Mouse (Mus musculus): ENCODE data around the gene Vwc2l.

The Vwc2l gene

DNA sequence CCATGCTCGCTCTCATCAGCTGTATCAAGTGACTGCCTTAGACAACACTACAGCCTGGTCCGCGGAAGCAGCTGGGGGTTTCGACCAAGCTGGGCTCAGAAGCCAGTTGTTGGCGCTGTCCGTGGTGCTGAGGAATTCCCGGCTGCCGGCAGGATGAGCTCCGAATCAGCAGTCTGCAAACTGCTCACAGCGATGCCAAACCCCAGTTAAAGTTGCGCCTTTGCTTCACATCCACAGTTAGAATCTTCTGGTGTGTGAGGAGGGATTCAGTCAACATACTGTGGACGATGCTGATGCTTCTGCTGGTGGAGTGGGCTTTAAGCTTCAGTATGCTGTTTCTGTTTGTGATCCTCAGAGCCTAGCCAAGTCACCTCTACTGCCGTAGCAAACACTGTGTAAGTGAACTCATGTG lies at the start of gene Vwc2l:
Gene Vwc2l (plus strand): TSS at position 61 of the 412 bp plus-strand sequence.
- DNase-seq (ENCODE audit: low spot score), result peak; percentile 85

GRCm38 (mm10) chr1:70692529-70692928 lies 33.0 kb upstream of the Vwc2l start:
- no peak for DNase-seq (ENCODE audit: low spot score)

DNA sequence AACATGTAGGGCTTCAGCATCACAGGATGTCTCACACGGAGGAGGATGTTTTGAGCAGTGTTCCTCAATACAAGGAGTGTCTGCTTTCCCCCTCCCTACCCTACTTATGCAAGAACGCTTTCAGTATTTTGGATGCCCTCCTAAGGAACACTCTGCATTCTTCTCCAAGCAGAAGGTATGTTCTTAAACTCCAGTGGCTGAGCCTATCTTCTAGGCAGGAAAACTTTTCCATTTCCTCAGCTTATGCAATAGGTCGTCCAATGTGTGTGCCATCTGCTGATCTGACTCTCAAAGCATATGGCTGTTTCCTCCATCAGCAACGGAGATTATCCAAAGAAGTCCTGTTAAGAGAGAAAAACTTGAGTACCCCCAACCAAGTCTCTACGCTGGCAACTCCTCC lies 25.2 kb upstream of the Vwc2l start:
- DNase-seq (ENCODE audit: low spot score), result no peak

- DNase-seq (ENCODE audit: low spot score), result no peak
Measured at GRCm38 (mm10) chr1:70703934-70704333, 21.6 kb upstream of the Vwc2l start.

DNA sequence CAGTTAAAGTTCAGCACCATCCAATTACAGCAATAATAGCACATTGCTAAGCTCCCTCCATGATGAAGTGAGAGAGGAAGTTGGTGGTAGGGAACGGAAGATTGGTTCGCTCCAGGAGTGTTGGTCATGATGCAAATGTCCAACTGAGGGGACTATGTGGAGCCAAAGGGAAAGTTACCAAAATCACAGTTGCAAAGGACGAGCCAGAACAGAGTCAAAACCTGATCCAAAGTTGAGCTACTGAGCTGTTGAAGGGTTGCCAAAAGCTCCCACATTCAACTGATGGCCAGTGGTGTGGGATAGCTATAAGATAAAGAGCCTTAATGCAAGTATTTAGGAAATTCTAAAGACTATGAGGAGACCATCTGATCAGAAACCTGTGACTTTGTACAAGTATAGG lies 19.7 kb upstream of the Vwc2l start:
- DNase-seq (ENCODE audit: low spot score), result no peak

- no peak for DNase-seq (ENCODE audit: low spot score)
Measured at GRCm38 (mm10) chr1:70725045-70725444, 470 bp upstream of the Vwc2l start.

- no peak for DNase-seq (ENCODE audit: low spot score)
Measured at GRCm38 (mm10) chr1:70787146-70787545, 61.6 kb downstream of the Vwc2l start.

DNA sequence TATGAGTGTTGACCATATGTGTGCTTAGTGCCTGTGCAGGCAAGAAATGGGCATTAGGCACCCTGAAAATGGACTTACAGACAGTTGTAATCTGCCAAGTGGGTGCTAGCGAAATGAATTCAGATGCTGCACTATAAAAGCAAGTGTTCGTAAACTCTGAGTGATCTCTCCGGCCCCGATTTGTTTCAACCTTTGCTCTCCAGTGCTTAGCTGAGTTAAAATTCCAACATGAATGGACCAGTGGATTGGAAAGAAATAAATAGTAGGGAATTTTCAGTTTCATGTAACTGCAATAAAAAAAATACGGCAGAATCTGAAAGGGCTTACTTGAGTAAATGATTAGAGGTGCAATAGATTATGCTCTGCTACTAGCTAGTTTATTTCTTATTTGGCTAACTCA lies 66.1 kb downstream of the Vwc2l start:
- DNase-seq (ENCODE audit: low spot score), result no peak

- DNase-seq (ENCODE audit: low spot score), result no peak
Measured at GRCm38 (mm10) chr1:70795094-70795493, 69.6 kb downstream of the Vwc2l start.

GRCm38 (mm10) chr1:70803401-70803800 lies 77.9 kb downstream of the Vwc2l start:
- no peak for DNase-seq (ENCODE audit: low spot score)

- DNase-seq (ENCODE audit: low spot score), result no peak
Measured at GRCm38 (mm10) chr1:70823111-70823510, 97.6 kb downstream of the Vwc2l start.

DNA sequence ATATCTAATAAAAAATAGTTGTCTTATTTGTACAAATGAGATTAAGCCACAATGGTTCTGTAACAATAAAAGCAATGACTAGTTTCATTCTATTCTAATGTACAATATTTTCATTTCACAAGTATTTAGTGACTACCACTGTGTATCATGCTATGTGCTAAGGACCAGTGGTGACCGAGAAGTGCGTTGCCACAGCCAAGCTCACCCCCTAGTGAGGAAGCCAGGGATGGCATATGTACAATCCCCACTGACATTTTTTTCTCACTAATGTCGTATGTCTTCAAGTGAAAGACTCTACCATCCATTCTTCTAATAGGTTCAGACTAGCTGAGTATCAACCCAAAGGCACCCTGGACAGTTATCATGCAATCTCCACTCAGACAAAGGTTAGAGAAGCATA lies 107.7 kb downstream of the Vwc2l start:
- peak; percentile 2 for DNase-seq (ENCODE audit: low spot score)

- no peak for DNase-seq (ENCODE audit: low spot score)
Measured at GRCm38 (mm10) chr1:70842222-70842621, 116.7 kb downstream of the Vwc2l start.

GRCm38 (mm10) chr1:70845276-70845675 lies 119.8 kb downstream of the Vwc2l start:
- DNase-seq (ENCODE audit: low spot score), result no peak

- DNase-seq (ENCODE audit: low spot score), result no peak
Measured at GRCm38 (mm10) chr1:70851633-70852390, 126.3 kb downstream of the Vwc2l start.

DNA sequence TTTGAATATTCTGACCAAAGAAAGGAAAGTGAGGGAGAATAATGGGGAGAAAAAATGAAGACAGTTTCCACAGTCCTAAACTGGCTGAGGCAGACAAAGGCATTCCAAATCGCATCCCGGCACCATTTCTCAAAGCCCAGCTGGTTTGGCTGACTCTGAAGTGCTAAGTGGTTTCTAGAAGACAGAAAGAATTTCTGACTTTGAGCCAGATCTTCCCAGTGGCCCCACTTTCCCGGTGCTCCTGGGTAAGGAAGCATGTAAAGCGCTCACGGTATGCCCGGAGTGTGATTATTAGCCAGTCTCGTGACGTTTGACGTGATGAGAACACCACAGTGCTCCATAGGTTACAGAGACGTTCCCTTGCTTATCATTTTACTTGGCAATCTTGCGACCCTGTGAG lies 127.9 kb downstream of the Vwc2l start:
- no peak for DNase-seq (ENCODE audit: low spot score)

GRCm38 (mm10) chr1:70855912-70856311 lies 130.4 kb downstream of the Vwc2l start:
- no peak for DNase-seq (ENCODE audit: low spot score)

DNA sequence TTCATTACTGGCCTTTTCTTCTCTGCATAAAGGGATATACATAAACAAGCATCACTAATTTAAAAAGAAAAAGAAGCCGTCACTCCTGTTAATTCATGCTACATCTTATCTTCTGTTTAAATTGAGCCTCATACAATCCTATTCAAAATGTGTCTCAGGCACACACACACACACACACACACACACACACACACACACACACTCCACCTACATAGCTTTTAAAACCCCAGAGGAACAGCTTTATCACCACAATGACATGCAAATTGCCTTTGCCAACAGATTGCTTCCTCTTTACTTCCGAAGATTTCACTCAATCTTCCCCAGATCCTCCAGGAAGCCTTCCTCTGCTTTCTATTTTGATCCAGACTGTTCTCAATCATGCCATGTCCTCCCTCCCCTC lies 136.2 kb downstream of the Vwc2l start:
- no peak for DNase-seq (ENCODE audit: low spot score)

DNA sequence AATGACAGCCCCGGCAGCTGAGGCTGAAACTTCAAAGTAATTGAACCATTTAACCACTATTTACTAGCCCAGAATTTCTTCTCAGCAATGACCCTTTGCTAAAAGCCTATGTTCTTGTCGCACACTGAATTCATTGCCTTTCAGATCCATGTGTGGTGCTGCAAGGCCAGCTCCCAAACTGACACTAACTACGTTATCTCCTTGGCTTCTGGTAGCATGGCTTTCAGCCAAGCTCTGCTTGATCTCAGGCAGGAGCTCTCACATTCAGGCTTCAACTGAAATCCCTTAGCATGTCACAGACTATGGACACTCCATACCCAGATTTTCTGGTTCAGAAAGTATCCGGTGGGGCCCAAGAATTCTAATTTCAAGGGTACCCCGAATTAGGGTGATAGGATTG lies 140.6 kb downstream of the Vwc2l start:
- DNase-seq (ENCODE audit: low spot score), result no peak

- DNase-seq (ENCODE audit: low spot score), result no peak
Measured at GRCm38 (mm10) chr1:70880496-70880895, 155.0 kb downstream of the Vwc2l start.

DNA sequence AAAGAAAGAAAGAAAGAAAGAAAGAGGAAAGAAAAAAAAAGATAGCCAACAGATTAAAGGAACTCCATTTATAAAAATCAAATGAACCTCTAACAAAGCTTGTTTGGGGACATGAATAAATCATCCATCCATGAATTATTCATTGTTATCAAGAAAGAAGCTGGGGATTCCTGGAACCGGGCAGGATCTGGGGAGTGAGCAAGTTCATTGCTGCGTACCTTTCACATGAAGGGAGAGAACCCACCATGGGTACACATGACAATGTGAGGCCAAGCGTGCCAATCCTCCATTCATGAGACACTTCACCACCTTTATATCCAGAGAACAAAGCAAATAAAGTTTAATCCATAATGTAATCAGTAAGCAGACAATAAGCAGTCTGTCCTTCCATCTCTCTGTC lies 155.8 kb downstream of the Vwc2l start:
- peak; percentile 5 for DNase-seq (ENCODE audit: low spot score)

GRCm38 (mm10) chr1:70884156-70884555 lies 158.6 kb downstream of the Vwc2l start:
- DNase-seq (ENCODE audit: low spot score), result no peak

DNA sequence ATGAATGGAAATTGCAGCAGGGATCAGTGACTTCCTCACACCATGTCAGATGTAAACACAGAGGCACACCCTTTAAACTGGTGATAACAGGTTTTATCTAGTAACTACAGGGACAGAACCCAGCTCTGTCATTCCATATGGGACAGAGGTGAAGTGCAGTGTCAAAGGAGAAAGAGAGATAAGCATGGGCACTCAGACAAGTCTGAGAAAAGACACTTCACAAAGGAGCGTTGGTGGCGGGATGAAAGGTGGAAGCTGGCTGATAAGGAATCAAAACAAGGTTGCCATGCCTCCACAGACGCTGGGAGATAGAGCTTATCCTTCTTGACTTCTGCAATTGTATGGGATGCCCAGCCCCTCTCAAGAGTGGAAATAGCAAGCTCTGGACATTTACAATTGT lies 176.8 kb downstream of the Vwc2l start:
- peak; percentile 5 for DNase-seq (ENCODE audit: low spot score)

- DNase-seq (ENCODE audit: low spot score), result no peak
Measured at GRCm38 (mm10) chr1:70907366-70907765, 181.9 kb downstream of the Vwc2l start.

All from embryo, embryonic 10.5 days (tissue).